Mouse (Mus musculus): ENCODE results near the gene Mpzl3.
A peak's percentile ranks its signal among the peaks of the same experiment; 100 is the strongest.

Gene Mpzl3

GRCm38 (mm10) chr9:45046973-45047372 lies 8.0 kb upstream of the Mpzl3 start:
- DNase-seq = no peak

DNA sequence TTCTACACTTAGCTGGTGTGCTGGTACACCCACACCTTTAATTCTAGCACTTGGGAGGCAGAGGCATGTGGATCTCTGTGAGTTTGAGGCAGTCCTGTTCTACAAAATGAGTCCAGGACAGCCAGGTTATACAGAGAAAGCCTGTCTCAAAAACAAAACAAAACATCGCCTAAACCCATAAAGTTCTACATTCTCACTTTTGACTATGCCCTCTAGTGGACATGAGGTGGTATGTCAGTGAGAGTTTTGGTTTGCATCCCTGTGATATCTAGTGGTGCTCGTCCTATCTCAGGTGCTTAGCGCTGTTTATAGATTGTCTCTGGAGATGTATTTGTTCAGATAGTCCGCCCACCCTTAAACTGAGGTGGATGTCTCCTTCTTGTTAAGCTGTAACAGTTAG lies 6.5 kb upstream of the Mpzl3 start:
- DNase-seq = peak; percentile 59

- no peak for DNase-seq
Measured at GRCm38 (mm10) chr9:45049731-45050130, 5.3 kb upstream of the Mpzl3 start.

DNA sequence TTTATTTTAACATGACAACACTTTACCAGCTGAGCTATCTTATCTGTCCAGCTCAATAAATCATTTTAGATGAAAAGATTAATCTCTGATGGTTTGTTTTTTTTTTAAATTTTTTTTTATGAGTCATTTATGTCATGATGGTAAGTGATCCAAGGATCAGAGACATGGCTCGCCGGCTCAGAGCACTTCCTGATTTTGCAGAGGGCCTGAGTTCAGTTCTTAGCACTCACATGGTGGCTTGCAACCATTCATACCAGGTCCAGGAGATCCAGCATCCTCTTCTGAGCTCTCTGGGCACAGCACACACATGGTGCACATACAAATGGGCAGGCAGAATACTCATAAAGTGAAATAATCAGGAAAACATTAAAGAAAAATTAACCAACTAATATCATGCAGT lies 4.7 kb upstream of the Mpzl3 start:
- no peak for DNase-seq

DNA sequence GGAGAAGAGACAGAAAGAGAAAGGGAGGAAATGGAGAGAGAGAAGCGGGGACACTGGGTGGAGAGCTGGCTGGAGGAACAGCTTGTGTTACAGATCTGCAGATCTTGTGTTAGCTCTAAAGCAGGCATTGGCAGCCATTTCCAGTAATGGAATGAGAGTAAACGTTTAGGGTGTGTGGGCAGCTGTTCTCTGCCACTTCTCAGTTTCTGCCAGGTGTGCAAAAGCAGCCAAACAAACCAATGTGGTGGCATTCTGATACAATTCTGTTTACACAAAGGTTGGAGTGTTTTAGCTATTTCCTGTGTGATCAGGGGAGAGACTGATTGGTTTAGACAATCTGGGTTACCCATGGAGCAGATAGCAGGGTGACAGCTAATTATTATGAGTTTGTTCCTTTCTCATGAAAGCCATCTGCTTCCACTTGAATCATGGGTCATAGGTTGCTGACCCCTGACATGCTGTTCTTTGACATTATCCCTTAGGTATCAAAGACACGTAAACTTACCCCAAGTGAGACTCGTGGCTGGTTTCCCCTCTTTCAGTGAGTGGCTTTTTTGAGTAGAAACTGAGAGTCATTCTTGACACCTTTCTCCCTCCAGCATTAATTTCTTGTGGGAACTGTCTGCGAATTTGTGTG lies 3.4 kb downstream of the Mpzl3 start:
- no peak for DNase-seq

DNA sequence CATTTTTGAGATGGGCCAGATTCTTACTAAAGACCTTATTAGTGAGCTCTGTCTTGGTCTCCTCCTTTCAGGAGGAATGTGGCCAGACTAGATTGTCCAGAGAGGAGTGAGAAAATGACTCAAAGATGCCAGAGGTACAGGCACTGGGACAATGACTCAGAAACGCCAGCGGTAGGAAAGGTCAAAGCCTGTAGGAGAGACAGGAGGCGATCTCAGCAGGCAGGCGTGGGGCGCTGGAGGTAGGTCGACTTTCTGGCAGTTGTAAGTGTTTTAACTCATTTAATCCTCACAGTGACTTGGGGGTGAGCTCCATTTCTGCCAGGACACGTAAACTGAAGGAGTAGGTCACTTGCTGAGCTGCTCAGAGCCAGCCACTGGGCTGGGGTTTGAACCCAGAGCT lies 5.2 kb downstream of the Mpzl3 start:
- no peak for DNase-seq

DNA sequence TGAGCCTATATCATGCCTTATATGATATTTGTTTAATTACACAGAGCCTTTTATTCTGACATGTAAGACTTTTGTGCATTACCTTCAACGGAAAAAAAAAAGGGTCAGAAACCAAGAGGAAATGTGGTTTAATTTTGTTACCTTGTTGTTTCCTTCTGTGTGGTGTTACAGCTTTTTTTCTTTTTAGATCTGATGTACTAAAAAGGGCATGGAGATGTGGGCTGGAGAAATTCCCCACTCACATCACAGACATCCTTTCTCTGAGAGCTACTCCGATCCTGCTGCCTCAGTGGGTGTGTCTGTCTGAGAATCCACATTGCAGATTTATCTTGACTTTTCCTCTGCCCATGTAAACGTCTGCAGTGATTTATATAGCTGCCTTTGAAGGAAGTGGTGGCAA lies 7.7 kb downstream of the Mpzl3 start:
- DNase-seq = no peak

DNA sequence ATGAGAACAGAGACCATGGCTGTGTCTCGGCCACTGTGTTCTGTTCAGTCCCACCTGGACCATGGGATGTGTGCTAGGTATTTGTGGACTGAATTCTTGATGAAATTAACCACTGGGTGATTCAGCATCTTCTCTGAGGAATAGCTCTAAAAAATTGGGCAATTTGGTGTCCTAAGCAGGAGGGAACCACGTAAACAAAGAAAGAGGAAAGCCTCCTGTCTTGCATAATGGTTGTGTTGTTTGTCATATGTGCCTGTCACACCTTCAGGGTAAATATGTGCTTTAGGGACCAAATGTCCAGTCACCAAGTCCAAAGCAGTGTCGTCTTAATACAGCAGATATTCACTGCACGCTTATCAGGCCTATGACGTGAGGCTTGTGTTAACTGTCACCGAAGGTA lies 9.4 kb downstream of the Mpzl3 start:
- no peak for DNase-seq

DNA sequence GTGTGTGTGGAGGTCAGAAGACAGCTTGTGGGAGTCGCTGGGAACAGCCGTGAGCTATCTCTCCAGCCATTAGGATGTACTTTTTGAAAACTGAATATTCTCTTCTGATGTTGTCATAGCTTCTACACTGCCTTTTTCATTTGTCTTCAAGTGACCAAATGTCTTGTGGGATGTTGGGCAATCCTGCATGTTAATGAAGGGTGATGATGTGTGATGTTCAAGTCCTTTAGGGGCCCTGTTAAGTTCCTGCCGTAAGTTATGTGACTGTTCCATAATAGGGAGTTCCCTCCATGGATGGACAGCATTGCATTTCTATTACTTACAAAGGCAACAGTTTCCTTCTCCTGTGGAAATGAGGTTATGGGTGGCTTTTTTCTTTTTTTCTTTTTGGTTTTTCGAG lies 11.7 kb downstream of the Mpzl3 start:
- DNase-seq = no peak

DNA sequence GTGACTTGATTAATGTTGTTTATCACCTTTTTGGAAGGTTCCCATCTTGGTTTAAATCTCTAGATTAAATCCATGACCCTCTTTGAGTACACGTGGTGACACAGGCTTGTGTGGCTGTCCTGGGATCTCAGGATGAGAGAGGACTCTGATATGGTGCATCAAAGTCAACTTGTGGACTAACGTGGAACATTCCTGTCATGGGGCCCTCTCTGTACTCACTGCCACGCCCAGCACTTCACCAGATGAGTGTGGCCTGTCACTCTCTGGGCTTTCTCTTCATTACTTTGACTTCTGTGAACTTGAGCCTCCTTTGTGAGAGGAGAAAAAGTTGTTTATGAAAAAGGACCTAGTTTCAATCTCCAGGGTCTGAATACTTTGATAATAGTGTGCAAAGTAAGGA lies 16.8 kb downstream of the Mpzl3 start:
- no peak for DNase-seq

DNA sequence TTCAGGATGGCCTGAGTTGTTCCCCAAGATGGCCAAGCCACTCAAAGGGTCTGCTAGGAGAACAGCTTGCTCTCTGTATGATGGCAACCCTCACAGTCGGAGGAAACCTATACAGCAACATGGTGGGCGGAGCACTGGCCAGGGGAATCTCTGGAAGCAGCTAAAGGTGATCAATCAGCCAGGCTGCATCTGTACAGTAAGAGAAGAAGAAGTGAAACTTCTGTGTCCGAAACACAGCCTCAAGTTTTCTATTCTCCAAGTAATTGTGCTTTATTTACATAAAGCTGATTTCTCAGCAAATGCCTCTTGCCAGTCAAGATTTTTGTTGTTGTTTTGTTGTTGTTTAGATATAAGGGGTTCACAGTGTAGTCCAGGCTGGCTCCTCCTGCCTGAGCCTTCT lies 22.9 kb downstream of the Mpzl3 start:
- no peak for DNase-seq

DNA sequence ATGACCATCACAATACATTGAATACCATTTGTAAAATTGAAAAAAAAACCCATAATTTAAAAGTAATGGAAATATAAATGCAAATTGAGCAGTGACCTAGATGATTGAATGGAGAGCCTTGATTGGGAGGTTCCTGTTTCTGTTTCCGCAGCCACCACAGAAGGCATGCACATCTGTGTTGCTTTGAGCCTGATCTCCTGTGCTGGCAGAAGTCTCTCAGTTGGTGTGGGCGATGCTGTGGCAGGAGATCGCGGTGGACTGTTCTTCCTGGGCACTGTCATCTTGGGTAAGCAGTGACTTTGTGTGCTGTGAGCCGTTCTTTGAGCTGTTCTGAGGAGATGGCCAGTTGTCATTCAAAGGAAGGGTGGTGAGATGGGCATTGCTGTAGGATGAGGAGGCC lies 24.0 kb downstream of the Mpzl3 start, which contains the start of gene Jaml:
Gene Jaml, plus strand, starts transcription at position 173 of the 400 bp plus-strand sequence.
- DNase-seq = no peak

- DNase-seq = no peak
Measured at GRCm38 (mm10) chr9:45083132-45083531, 28.1 kb downstream of the Mpzl3 start.

DNA sequence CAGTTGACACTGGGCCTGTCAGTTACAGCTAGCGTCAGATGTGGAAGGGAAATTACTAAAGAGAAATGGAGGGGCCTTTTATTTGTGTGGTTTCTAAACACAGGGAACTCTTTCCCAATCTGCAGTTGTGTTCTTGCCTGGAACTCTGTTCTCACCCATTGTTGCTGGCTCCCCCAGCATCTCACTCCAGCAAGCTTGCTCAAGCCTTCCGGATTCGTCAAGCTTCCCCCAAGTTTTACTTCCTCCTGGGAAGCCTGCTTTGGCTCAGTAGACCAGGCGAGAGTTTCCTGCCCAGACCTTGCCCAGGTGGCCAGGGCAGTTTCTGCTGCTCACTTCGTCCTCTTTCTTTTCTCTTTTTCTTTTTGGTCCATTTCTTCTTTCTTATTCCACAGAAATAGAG lies 29.6 kb downstream of the Mpzl3 start:
- DNase-seq = no peak

DNA sequence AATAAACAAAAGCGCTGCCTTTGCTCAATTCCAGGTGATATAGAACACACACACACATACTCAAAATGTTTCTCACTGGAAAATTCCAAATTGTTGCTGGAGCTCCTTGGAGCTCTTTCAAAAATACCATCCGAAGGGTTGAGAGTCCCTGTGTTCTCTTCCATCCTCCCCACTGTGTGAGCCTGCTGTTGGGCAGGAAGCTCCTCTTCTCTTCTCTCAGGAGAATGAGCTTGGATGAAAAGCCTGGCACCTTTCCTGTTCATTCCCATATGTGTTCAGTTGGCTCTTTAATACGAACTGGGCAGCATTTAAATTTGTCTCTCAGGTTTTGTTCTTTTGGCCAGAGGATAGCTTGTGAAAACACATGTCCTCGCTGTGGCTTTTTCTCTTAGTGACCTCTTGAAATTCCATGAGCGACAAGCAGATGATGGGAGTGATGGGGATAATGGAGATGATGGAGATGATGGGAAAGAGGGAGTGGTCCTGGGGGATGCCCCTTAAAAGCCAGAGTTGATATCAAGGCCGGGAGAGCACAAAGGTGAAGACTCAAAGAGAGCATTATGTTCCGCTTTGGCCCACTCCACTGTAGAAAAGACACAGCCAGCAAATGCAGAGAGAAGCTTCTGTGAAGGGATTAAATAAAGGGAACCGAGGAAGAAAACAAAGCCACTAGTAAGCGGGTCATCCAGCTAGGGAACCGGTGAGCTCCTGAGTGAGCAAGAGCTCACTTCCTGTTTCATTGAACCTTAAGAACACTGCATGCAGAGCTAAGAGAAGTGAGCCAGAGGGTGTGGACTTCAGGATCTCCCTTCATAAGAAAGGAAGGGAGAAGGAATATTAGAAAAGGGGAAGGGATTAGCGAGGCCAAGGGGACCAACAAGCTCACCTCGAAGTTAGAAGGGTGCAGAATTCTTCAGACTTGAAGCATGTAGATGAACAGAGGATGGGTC lies 31.0 kb downstream of the Mpzl3 start:
- DNase-seq = no peak

DNA sequence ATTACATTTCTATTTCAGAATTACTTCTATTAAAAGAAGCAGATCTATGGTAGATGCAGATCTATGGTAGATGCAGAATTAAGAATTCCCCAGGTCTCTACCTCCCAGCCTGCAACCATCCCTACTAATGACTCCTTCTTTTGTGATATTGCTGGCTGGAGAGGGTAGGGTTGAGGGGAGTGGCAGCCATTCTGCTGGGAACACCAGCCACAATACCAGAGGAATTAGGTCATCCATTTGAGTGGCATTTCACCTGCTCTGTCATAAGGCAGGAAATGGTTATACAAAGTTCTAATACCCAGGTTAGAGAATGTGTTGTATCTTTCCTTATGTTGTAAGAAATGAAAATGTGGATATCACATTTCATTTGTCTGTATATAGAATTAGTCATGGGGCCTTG lies 33.1 kb downstream of the Mpzl3 start:
- no peak for DNase-seq

DNA sequence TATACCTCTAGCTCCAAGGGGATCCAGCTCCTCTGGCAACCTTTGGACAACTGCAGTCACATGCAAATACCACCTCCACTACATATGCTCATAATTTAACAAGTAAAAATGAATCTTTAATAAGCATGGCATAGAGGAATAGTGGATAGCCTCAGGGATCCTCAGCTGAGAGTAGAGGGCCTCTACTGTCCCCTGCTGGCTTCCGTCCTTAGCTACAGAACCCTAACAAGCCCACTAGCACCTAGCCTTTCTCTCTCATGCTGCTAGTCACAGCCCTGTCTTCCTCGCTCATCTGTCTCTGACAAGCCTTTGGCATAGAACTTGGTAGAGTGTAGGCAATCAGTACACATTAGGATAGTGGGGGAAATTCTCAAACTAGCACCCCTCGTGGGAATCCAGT lies 35.8 kb downstream of the Mpzl3 start:
- DNase-seq = no peak

- DNase-seq = no peak
Measured at GRCm38 (mm10) chr9:45092641-45093040, 37.7 kb downstream of the Mpzl3 start.

DNA sequence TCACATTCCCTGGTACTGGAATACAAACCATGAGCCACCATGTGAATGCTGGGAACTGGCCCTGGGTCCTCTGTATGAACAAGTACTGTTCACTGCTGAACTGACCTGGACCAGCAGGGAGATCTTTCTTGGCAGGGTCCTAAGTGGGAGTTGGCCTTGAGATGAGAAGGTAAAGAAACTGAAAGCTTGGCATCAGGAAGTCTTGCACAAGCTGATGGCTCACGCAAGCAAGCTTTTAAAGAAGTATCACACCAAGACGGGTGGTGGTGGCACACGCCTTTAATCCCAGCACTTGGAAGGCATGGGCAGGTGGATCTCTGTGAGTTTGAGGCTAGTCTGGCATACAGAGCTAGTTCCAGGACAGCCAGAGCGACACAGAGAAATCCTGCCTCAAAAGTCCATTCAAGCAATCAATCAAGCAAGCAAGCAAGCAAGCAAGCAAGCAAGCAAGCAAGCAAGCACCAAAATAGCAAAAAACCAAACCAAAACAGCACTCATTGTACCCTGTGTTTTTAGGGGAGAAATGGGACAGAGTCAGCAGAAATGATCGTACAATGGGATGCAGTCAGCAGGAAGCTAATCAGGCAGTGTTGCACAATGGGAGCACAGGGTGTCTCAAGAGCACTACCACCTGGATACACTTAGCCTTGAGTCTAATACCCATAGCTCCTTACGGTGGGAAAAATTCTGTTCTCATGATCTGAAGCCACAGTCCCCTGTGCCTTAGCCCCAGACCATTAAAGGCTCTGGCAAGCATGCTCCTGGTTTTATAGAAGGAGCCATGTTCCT lies 40.4 kb downstream of the Mpzl3 start:
- no peak for DNase-seq

GRCm38 (mm10) chr9:45097877-45098276 lies 42.9 kb downstream of the Mpzl3 start:
- DNase-seq = no peak

- no peak for DNase-seq
Measured at GRCm38 (mm10) chr9:45098426-45098825, 43.4 kb downstream of the Mpzl3 start.

- peak; percentile 41 for DNase-seq
Measured at GRCm38 (mm10) chr9:45102528-45102927, 47.5 kb downstream of the Mpzl3 start.

- peak; percentile 28 for DNase-seq
Measured at GRCm38 (mm10) chr9:45103211-45103979, 48.4 kb downstream of the Mpzl3 start.

All from embryo, embryonic 11 days (tissue).